Mouse (Mus musculus) left cerebral cortex, postnatal 4 days (tissue): ENCODE results near the gene Samd7. TPM values are rescaled to one million over a fixed set of nuclear protein-coding genes. Genes with fewer than 3 reads are reported as not detected.

Experiments used
- DNase-seq: peaks from one replicate; pipeline ENCODE4 v3.0.0-alpha.2; 2022
- intact Hi-C: fragments of 180-260 bp; cut with DNase I; formaldehyde crosslinking; loops from one replicate; pipeline ENCODE4 v1.15.1; 2025
- total RNA-seq, 2 experiments: library from RNA; stranded (reverse); gene quantifications; 2 replicates each; pipeline ENCODE4 v1.2.3; 2021

The Samd7 gene
- total RNA-seq, 2 experiments from 2014 or later: 0.22 TPM; not detected in 1

GRCm38 (mm10) chr3:30754696-30755095, 8.6 kb downstream of the Samd7 start:
- no peak for DNase-seq
- intact Hi-C loops: no loop called here

DNA sequence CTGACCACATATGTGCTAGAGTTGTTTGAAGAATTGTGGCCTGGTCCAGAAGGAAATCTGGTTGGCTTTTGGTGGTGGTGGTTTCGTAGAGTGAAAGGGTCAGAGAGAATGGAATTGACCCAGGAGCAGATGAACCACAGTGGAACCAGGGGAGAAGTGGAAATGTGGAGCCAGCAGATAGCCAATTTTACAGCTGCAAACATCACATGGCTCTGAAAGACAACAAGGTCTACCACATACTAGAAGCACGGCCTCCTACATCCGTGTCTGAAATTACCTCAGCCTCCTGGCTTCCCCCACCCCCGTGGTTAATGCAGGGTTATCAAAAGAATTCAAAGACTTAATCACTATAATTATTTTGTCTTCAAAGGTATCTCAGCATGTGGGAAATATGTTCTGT, 18.8 kb downstream of the Samd7 start:
- intact Hi-C loops: no loop called here
- no peak for DNase-seq

DNA sequence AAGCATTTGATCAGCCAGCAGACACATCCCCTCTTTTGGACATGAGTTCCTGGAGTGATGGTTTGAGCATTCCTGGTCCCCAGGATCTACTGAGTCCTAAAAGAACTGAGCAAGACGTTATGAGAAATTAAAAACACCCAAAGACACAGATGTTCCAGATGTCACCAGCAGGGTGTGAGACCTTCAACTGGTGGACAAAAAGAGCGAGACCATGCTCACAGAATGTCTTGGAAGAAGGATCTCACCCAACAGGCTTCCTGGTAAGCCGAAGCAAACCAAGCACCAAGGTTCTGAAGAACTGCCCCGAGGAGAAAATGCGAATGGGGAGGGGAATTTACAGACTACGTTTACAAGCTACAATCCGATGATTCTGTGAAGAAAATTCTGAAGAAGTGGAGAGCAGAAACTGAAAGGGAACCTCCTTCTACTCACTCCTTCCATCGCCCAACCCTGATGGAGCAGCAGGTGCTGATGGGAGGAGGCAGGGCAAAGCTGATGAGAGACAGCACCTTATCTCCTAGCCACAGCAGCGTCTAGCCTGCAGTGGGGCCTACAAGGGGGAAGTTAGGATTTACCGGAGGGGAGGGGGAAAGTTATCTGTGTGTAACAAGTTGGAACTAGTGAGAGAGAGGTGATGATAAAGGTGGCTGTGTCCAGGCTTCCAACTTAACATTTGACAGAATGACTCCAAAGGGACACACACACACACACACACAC, 19.4 kb downstream of the Samd7 start:
- no peak for DNase-seq
- intact Hi-C loops: no loop called here

DNA sequence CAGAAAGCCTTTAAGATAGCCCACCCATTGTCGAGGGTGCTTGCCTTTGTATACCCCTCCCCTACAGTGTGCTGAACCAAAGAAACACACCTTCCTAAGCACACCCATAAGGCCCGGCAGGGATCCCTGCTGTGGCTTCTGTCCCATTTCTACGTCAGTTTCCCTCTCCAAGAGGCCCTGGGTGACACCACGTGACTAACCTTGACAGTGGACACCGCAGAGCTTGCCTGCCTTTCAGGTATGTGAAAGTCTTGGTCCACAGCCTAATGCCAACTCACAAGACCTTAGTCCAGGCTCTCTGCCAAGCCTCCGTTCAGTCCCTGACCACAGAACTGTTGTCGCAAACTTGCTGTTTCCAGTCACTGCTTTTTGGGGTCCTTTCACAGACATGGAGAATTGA, 20.1 kb downstream of the Samd7 start:
- no peak for DNase-seq
- intact Hi-C loops: no loop called here

GRCm38 (mm10) chr3:30767271-30767670, 21.2 kb downstream of the Samd7 start:
- no peak for DNase-seq
- intact Hi-C loops: no loop called here

DNA sequence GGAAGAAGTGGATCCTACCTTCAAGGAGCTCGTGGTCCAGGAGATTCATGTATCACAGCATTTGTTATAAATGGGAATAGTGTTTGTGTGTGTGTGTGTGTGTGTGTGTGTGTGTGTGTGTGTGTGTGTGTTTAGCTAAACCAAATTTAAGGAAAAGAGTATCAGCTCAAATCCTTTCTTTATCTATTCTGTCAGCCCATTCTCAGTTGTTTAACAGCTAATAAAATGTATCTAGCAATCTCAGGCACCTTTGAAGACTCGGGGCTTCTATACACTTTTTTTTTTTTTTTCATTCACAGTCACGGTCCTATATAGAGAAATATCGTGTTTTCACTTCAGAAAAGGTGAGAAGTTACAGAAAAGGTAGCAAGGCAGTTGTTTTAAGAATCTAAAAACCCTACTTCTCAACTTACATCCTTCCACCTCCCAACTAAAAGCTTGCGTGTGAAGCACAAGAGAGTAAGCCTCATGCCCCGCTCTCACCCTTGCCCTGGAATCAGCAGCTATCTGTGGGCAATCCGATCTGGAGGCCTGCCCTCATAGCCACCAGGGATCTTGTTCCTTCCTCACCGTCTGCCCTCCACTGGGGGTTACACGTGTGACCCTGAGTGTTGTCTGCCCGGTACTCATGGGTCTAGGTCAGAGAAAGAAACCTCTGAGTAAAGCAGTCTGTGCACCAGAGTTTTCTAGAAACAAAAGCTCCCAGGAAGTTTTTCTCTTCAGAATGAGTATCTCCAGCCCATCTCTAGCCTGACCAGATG, 23.8 kb downstream of the Samd7 start:
- intact Hi-C loops: no loop called here
- no peak for DNase-seq

DNA sequence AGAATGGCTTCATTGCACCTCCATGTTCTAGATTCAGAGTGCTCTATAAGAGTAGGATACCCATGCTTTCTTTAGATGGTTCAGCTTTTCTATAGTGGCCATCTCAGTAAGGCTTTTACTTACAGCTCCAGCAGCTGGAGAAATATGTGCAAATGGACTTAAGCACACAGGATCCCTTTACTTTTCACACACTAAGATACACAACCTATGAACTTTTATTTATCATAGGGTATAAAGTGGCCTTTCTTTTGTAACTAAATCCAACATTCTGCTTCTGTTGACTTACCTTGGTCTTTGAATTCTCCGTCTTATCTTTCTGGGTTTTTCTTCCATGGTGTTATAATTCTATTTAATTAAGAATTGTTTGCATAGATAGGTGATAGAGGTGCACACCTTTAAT, 25.5 kb downstream of the Samd7 start:
- intact Hi-C loops: no loop called here
- no peak for DNase-seq

DNA sequence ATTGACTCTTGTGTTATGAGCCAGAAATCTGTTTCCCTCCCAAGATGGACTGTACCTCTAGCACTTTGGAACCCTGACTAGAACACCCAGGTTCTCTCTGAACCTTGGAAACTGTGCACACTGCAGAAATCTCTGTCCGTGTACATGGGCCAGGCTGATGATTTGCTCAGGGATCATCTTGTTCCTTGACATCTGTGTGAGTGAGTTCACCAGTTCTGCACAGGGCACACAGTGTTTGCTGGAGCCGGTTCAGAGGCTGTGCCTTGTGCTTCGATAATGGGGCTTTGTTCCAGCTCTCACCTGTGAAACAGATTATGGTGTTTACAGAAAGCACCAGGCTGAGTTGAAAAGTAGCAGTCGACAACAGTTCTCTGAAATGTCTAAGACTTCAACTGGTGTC, 26.5 kb downstream of the Samd7 start:
- intact Hi-C loops: no loop called here
- no peak for DNase-seq

DNA sequence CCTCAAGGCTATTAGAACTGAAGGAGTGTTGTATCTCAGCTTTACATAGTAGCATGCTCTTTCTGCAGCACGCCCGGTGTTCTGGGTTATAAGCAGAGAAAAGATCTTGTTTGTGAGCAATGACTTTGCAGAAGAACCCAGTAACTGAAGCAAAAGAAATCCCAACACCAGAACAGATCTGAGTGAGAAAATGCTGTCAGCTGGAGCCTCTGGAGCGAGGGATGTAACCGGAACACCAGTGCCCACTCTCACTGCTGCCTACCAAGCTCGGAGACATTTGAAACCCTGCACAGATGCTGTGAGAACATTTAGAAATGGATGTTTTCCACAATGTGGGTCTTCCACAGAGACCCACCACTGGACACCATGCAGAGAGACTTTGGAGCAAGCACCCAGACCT, 28.6 kb downstream of the Samd7 start:
- DNase-seq: no peak
- intact Hi-C loops: no loop called here

DNA sequence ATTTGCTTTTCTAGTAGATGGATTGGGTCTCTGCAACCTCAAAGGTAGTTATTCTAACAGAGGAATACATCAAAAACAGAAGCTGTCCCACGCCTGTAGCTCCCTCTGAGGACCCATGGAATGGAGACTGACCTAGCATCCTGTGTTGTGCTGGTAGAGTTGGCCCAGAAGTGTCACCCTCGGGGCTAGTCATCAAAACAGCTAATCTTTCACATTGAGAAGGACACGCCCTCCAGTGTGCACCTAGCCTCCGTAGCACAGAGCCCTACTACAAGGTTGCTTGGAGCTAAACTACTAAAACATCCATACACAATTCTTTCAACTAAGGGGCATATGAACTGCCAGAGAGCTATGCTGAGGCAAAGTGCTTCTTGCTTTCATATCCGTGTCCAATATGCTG, 31.9 kb downstream of the Samd7 start:
- intact Hi-C loops: no loop called here
- no peak for DNase-seq

GRCm38 (mm10) chr3:30788531-30788930, 42.4 kb downstream of the Samd7 start:
- intact Hi-C loops: no loop called here
- no peak for DNase-seq

- peak; percentile 95 for DNase-seq
- intact Hi-C loops: loop anchor here (5.0 kb wide), 1 partner anchor 96 kb away; the partner anchor contains the start of gene Lrrc31
These were observed 46.8 kb downstream of the Samd7 start, which contains the start of gene Sec62 for GRCm38 (mm10) chr3:30792737-30793402. Sec62 (plus strand) TSS chr3:30792875.

GRCm38 (mm10) chr3:30793403-30794221, 47.5 kb downstream of the Samd7 start:
- DNase-seq: peak; percentile 41
- intact Hi-C loops: loop anchor here (5.0 kb wide), 1 partner anchor 96 kb away; the partner anchor contains the start of gene Lrrc31

GRCm38 (mm10) chr3:30802171-30802570, 56.1 kb downstream of the Samd7 start:
- no peak for DNase-seq
- intact Hi-C loops: no loop called here

DNA sequence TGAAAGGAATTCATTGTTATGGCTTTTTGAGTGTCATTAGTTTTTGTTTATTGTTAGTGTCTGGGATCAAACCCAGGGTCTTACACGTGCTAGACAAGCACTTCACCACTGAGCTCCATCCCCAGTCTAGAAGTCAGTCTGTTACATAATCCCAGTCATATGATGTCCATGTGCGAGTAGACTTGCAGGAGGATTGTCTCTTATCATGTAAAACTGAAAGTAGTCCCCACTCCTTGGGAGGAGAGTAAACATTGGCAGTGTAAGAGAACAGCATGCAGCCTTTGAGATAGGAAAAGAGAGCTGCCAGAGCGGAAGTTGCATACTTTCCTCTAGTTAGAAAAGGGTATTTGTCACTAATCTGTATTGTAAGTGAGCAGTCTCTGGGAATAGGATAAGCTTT, 66.8 kb downstream of the Samd7 start:
- intact Hi-C loops: loop anchor here (10.0 kb wide), 1 partner anchor 132 kb away; no protein-coding TSS in a partner anchor
- DNase-seq: no peak

Other genes with a start within 250 kb of the Samd7 start
- 1 to 10 TPM; 5.3 to 6.0 TPM for gene Mecom, start 198.3 kb upstream of the Samd7 start, total RNA-seq
- gene Actrt3, start 146.4 kb upstream of the Samd7 start, total RNA-seq: 1 to 10 TPM; 1.0 to 1.5 TPM
- 10 to 100 TPM; 23.3 to 24.4 TPM for gene Mynn, start 144.2 kb upstream of the Samd7 start, total RNA-seq
- gene Lrriq4, start 101.8 kb upstream of the Samd7 start, total RNA-seq: not detected
- gene Lrrc34, start 98.4 kb upstream of the Samd7 start, total RNA-seq: under 1 TPM in 1 of 2 experiments, not detected in 1; 0.58 TPM
- gene Lrrc31, start 46.5 kb upstream of the Samd7 start, total RNA-seq: not detected
- 10 to 100 TPM; 68.5 to 68.7 TPM for gene Sec62, start 46.6 kb downstream of the Samd7 start, total RNA-seq
- gene Gpr160, start 109.7 kb downstream of the Samd7 start, total RNA-seq: 1 to 10 TPM in 1 of 2 experiments, under 1 TPM in 1; 0.90 to 1.8 TPM
- 10 to 100 TPM; 39.2 to 39.3 TPM for gene Phc3, start 223.1 kb downstream of the Samd7 start, total RNA-seq
- 10 to 100 TPM; 62.6 to 63.4 TPM for gene Prkci, start 249.5 kb downstream of the Samd7 start, total RNA-seq